Mouse (Mus musculus) cerebellum, postnatal 4 days (tissue): ENCODE measurements around the gene Olfr1061.
"Not testable (repeated sequence)": the region's sequence is repeated elsewhere in the genome, so short reads cannot be mapped to it uniquely, and the experiment has no call there.

ENCODE experiments used
- DNase-seq, 2 experiments: peaks; one replicate each; pipeline ENCODE4 v3.0.0; 2022; ENCODE audit warnings: low spot score in 2 of 2, mixed read lengths in 1 of 2

Gene Olfr1061

DNA sequence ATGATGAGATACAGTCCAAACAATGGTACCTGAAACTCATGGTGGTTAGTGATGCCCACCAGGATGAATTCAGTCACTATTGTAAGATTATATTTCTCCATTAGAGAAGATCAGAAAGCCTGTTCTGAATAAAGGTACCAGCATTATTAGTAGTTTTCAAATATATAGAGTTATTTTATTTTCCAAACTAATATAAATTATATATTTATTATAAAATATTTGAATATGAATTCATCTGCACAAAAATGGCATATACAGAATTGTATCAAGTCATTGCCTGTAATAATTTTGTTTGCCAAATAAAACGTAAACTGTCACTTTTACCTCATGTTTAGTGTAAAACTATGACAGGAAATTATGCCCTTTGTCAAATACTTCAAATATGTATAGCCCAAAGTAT lies at the start of gene Olfr1061:
TSS of gene Olfr1061 (minus strand) at position 101 of the 400 bp plus-strand sequence.
- no peak for DNase-seq

DNA sequence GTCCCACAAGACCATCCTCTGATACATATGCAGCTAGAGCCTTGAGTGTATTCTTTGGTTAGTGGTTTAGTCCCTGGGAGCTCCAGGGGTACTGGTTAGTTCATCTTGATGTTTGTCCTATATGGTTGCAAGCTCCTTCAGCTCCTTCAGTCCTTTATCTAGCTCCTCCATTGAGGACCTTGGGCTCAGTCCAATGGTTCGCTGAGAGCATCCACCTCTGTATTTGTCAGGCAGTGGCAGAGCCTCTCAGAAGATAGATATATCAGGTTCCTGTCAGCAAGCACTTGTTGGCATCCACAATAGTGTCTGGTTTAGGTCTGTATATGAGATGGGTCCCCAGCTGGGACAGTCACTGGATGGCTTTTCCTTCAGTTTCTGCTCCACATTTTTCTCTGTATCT lies 46.6 kb upstream of the Olfr1061 start:
- DNase-seq: no peak

DNA sequence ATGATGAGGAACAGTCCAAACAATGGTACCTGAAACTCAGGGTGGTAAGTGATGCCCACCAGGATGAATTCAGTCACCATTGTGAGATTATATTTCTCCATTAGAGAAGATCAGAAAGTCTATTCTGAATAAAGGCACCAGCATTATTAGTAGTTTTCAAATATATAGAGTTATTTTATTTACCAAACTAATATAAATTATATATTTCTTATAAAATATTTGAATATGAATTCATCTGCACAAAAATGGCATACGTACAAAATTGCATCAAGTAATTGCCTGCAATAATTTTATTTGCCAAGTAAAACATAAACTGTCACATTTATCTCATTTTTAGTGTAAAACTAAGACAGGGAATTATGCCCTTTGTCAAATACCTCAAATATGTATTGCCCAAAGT lies 42.3 kb upstream of the Olfr1061 start, which contains the start of gene Olfr1066:
TSS of gene Olfr1066 (minus strand) at position 101 of the 400 bp plus-strand sequence.
- DNase-seq: no peak

DNA sequence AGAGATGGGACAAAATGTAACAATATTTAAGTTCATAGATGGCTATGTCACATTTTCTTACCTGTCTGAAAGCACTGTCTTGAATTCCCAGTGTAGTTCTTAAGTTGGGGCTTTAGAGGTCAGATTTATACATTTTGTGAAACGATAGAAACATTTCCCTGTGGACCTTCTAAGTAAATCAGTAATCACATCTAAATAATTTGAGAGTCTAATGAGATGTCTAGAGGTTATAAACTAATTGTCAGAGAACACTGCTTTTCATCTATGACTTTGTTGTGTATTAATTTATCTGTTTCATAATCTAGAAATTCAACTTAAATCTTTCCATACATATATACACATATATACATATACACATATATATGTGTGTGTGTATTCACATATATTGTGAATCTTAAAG lies 36.6 kb upstream of the Olfr1061 start, which contains the start of gene Olfr1065:
TSS of gene Olfr1065 (minus strand) at position 101 of the 400 bp plus-strand sequence.
- DNase-seq: not testable (repeated sequence)

DNA sequence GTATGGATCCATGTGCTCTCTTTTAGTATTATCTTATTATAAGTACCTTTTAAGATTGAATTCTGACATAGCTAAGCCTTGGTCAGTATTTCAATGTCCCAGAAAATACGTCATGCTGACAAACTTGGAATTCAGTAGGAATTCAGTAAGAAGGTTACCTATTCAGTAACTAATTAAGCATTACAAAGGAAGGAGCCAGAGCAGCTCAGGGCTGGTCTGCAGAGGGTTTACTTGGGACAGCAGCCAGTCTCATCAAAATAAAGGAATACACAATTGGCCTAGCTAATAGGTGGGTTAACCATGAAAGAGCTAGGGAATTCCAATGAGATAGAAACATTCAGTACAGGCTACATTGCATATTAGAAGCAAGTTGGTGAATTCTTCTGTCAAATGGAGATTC lies 28.3 kb upstream of the Olfr1061 start:
- DNase-seq: not testable (repeated sequence)

DNA sequence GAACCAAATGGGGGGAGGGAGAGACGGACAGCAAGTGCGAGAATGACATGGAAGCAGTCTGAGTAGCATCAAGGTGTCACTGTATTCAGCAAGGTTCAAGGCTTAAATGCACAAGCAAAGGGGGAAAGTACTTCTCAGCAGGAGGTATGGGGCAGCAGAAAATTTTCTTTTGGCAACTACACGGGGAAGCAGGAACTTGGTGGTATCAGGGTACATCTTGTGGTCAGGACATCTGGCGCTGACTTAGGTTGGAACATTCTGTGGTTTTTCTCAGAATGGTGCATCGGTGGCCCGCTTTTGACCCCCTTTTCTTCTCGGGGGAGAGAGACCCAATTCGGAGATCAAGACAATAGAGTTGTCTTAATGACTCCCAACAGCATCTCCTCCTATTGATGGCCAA lies 14.7 kb upstream of the Olfr1061 start:
- not testable (repeated sequence) for DNase-seq

DNA sequence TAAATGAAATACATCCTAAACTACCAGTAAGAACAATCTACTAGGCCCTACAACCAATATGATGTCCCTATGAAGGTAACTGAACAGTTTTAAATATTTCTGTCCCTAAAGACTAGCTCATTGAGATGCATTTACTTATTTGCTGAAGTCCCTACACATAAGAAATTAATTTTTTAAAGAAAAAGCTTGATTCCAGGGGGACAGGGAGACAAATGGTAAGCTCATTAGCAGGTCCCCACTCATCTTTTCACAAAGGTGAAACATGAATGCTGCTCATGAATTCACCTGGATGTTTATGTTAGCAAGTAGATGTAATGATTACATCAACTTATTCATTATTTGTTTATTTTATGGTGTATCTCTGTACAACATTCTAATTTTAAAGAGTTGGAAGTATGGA lies 12.8 kb upstream of the Olfr1061 start, which contains the start of gene Olfr1062:
TSS of gene Olfr1062 (minus strand) at position 101 of the 400 bp plus-strand sequence.
- not testable (repeated sequence) for DNase-seq

DNA sequence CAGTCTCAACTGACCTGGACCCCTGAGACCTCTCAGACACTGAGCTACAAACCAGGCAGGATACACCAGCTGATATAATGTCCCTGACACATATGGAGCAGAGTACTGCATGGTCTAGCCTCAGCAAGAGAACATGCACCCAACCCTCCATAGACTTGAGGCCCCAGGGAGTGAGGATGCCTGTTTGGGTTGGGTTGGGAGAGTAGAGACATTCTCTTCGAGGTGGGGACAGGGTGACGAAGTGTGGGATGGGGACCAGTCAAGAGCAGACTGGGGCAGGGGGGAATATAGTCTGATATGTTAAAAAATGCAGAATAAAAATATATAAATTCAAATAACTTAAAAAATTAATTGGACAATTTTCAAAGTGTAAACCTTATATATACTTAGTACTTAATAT lies 18.7 kb downstream of the Olfr1061 start:
- no peak for DNase-seq

DNA sequence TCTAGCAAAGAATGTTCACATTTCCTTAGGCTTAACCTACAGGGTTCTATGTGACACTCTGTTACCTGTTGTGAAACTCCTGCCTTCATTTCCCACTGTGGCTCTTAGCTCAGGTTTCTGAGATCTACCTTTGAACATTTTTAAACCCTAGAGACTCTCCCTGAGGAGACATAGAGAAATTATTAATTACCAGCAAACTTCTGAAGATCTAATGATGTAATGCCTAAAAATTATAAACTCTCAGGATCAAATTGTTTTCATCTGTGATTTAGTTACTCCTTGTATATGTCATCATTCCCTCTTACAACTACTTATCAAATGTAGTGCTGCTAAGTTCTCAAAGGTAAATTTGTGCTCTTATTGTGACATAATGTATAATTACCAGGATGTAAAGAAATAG lies 25.4 kb downstream of the Olfr1061 start, which contains the start of gene Olfr1058:
TSS of gene Olfr1058 (minus strand) at position 101 of the 400 bp plus-strand sequence.
- DNase-seq: not testable (repeated sequence)

DNA sequence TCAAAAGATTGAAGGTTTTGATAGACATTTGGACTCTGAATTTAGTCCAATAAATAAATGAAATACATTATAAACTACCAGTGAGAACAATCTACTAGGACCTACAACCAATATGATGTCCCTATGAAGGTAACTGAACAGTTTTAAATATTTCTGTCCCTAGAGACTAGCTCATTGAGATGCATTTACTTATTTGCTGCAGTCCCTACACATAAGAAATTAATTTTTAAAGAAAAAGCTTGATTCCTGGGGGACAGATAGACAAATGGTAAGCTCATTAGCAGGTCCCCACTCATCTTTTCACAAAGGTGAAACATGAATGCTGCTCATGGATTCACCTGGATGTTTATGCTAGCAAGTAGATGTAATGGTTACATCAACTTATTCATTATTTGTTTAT lies 35.6 kb downstream of the Olfr1061 start, which contains the start of gene Olfr1057:
TSS of gene Olfr1057 (minus strand) at position 101 of the 400 bp plus-strand sequence.
- DNase-seq: no peak

DNA sequence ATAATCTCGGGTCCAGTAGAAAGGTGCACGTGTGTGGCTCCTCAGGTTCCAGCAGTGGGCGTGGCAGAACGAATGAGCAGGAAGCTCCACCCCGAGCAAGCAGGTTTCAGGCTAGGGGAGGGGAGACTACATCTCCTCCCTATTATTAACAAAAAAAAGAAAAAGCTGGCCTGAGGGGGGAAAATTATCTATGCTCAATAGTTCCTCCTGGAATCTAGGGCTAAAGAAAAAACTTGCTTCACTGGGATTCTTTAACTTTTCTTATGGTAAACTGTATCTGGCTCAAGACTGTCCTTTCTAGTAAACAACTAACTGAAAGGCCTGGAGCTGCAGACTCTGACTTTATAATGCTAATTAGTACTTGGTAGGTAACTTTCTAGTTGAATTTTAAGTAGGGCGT lies 47.5 kb downstream of the Olfr1061 start:
- DNase-seq: not testable (repeated sequence)
